Mouse (Mus musculus): ENCODE data around the gene 4933406M09Rik. TPM values are rescaled to one million over a fixed set of nuclear protein-coding genes. Genes with fewer than 3 reads are reported as not detected.
A peak's percentile ranks its signal among the peaks of the same experiment; 100 is the strongest.

Gene 4933406M09Rik
- total and polyA plus RNA-seq, 3 experiments: not detected

GRCm38 (mm10) chr1:134339757-134340619, 45.8 kb upstream of the 4933406M09Rik start:
- Histone ChIP-seq H3K27me3 (replicated peaks) (no peaks in the 10 kb centered on the region), H3K79me2 (replicated peaks; ENCODE audit: control insufficient read depth, extremely low read depth, insufficient read depth, poor library complexity, severe bottlenecking) (no peaks in the 10 kb centered on the region), H3K9ac (ENCODE audit: insufficient read depth, low read depth) (no peak overlapping the region), H3K27ac (ENCODE audit: insufficient read depth, low read depth) (no peak overlapping the region), H3K4me2 (ENCODE audit: insufficient read depth, low read depth, poor library complexity, severe bottlenecking) (no peak overlapping the region), H3K9me3 (replicated peaks; ENCODE audit: low read length) (peaks cover 3% of the 10 kb centered on the region), H3K4me3 (replicated peaks in 1 of 3; ENCODE audit: low read depth in 2 of 3, low read length in 2 of 3, poor library complexity in 1 of 3) (no peak overlapping the region), H3K4me1 (ENCODE audit: control insufficient read depth in 1 of 2, insufficient read depth in 2 of 2) (peaks cover 6 to 26% of the 10 kb centered on the region in 2 experiments; a peak in 3 of 4 replicates), H3K36me3 (replicated peaks in 1 of 2; ENCODE audit: control insufficient read depth in 1 of 2, insufficient read depth in 1 of 2, low read length in 1 of 2) (peaks cover 4 to 11% of the 10 kb centered on the region in 2 experiments)
- dilution Hi-C loops (cut with MboI; ENCODE audit: extremely low pct_ligation_motif_present, extremely low pct_unique_long_range_greater_than_20kb, low sequenced_read_pairs): no loop called here
- DNase-seq (ENCODE audit: extremely low read depth): no peak
- TF ChIP-seq RAD21 (IDR thresholded peaks at IDR 0.05; ENCODE audit: low read depth, low read length) (peak; percentile 19), CTCF (conservative IDR thresholded peaks at IDR 0.05 in 1 of 2, IDR thresholded peaks at IDR 0.05 in 1 of 2; ENCODE audit: low read depth in 2 of 2, low read length in 2 of 2) (peak in 1 of 2 experiments; percentile 38; a peak in 2 of 4 replicates), POLR2AphosphoS2 (IDR thresholded peaks at IDR 0.05; ENCODE audit: low read depth, low read length) (no peak)
- in situ Hi-C loops (cut with MboI; ENCODE audit: low pct_ligation_motif_present, low pct_unique_long_range_greater_than_20kb, low sequenced_read_pairs): no loop called here

DNA sequence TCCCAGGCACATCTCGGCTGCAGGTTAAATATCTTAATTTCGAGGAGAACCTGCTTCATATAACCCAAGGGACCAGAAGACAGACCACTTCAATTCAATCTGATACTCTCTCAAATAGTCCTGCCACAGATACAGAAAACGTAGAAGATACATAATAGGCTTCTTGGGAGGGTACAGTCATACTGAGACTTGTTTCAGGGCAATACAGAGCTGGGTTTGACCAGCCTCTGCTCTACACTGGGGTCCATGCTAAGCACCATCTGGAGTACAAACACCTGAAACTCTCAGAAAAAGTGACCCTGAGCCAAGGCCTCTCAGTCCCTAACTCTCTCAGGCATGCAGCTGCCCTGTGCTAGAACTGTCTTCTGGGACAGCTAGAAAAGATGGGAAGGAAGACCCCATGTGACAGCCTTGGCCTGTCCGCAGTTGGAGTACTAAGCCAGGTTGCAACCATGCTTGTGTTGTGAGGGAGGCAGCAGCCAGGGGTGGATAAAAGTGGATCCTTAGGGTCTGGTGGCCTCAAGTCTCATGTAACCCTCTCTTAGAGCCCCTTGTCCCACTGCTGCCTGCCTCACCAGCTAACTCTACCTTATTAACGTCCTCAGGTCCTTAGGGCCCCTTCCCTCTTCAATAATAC, 44.0 kb upstream of the 4933406M09Rik start:
- no peak overlapping the region for H3K27ac ChIP-seq (ENCODE audit: insufficient read depth, low read depth)
- peaks cover 12 to 27% of the 10 kb centered on the region in 2 experiments for H3K36me3 ChIP-seq (replicated peaks in 1 of 2; ENCODE audit: control insufficient read depth in 1 of 2, insufficient read depth in 1 of 2, low read length in 1 of 2)
- no peaks in the 10 kb centered on the region for H3K27me3 ChIP-seq (replicated peaks)
- TF ChIP-seq ZC3H11A (IDR thresholded peaks at IDR 0.05; ENCODE audit: low read depth, low read length): no peak
- peak; percentile 79 for TF ChIP-seq JUND (conservative IDR thresholded peaks at IDR 0.05; ENCODE audit: low read depth, low read length)
- peak; percentile 48; the same call in 1 of the 2 replicates for TF ChIP-seq JUN (IDR thresholded peaks at IDR 0.05; ENCODE audit: insufficient read depth, low read depth, low read length)
- peak; percentile 81 for TF ChIP-seq IRF4 (IDR thresholded peaks at IDR 0.05; ENCODE audit: low read depth, low read length)
- TF ChIP-seq UBTF (IDR thresholded peaks at IDR 0.05; ENCODE audit: low read depth, low read length): no peak
- peak; percentile 41; the same call in 1 of the 2 replicates for TF ChIP-seq EP300 (IDR thresholded peaks at IDR 0.05; ENCODE audit: low read length)
- TF ChIP-seq PAX5 (IDR thresholded peaks at IDR 0.05; ENCODE audit: low read length): no peak
- no peak for DNase-seq (ENCODE audit: extremely low read depth)
- peaks cover 3% of the 10 kb centered on the region for H3K9me3 ChIP-seq (replicated peaks; ENCODE audit: low read length)
- no peaks in the 10 kb centered on the region for H3K79me2 ChIP-seq (replicated peaks; ENCODE audit: control insufficient read depth, extremely low read depth, insufficient read depth, poor library complexity, severe bottlenecking)
- H3K9ac ChIP-seq (ENCODE audit: insufficient read depth, low read depth): no peak overlapping the region
- H3K4me1 ChIP-seq (ENCODE audit: control insufficient read depth in 1 of 2, insufficient read depth in 2 of 2): peaks cover 6 to 13% of the 10 kb centered on the region in 2 experiments; a peak in 2 of 4 replicates
- dilution Hi-C loops (cut with MboI; ENCODE audit: extremely low pct_ligation_motif_present, extremely low pct_unique_long_range_greater_than_20kb, low sequenced_read_pairs) (no loop called here), in situ Hi-C loops (cut with MboI; ENCODE audit: low pct_ligation_motif_present, low pct_unique_long_range_greater_than_20kb, low sequenced_read_pairs) (no loop called here)
- no peak overlapping the region for H3K4me3 ChIP-seq (replicated peaks in 1 of 3; ENCODE audit: low read depth in 2 of 3, low read length in 2 of 3, poor library complexity in 1 of 3)
- no peak overlapping the region for H3K4me2 ChIP-seq (ENCODE audit: insufficient read depth, low read depth, poor library complexity, severe bottlenecking)

- no peak for DNase-seq (ENCODE audit: extremely low read depth)
- no peak overlapping the region for H3K4me2 ChIP-seq (ENCODE audit: insufficient read depth, low read depth, poor library complexity, severe bottlenecking)
- dilution Hi-C loops (cut with MboI; ENCODE audit: extremely low pct_ligation_motif_present, extremely low pct_unique_long_range_greater_than_20kb, low sequenced_read_pairs): no loop called here
- no peaks in the 10 kb centered on the region for H3K79me2 ChIP-seq (replicated peaks; ENCODE audit: control insufficient read depth, extremely low read depth, insufficient read depth, poor library complexity, severe bottlenecking)
- H3K36me3 ChIP-seq (replicated peaks in 1 of 2; ENCODE audit: control insufficient read depth in 1 of 2, insufficient read depth in 1 of 2, low read length in 1 of 2): peaks cover 15 to 32% of the 10 kb centered on the region in 2 experiments
- no peak overlapping the region for H3K27ac ChIP-seq (ENCODE audit: insufficient read depth, low read depth)
- H3K4me1 ChIP-seq (ENCODE audit: control insufficient read depth in 1 of 2, insufficient read depth in 2 of 2): peaks cover 6 to 13% of the 10 kb centered on the region in 2 experiments; a peak in 2 of 4 replicates
- peaks cover 3% of the 10 kb centered on the region for H3K9me3 ChIP-seq (replicated peaks; ENCODE audit: low read length)
- no peak overlapping the region for H3K4me3 ChIP-seq (replicated peaks in 1 of 3; ENCODE audit: low read depth in 2 of 3, low read length in 2 of 3, poor library complexity in 1 of 3)
- in situ Hi-C loops (cut with MboI; ENCODE audit: low pct_ligation_motif_present, low pct_unique_long_range_greater_than_20kb, low sequenced_read_pairs): no loop called here
- H3K9ac ChIP-seq (ENCODE audit: insufficient read depth, low read depth): no peak overlapping the region
- H3K27me3 ChIP-seq (replicated peaks): no peaks in the 10 kb centered on the region
- no peak for TF ChIP-seq CHD2 (IDR thresholded peaks at IDR 0.05; ENCODE audit: low read length)
- TF ChIP-seq ZMIZ1 (IDR thresholded peaks at IDR 0.05; ENCODE audit: low read depth, low read length): no peak
- TF ChIP-seq USF2 (conservative IDR thresholded peaks at IDR 0.05; ENCODE audit: low read depth, low read length): no peak
- no peak for TF ChIP-seq PAX5 (IDR thresholded peaks at IDR 0.05; ENCODE audit: low read length)
- no peak for TF ChIP-seq UBTF (IDR thresholded peaks at IDR 0.05; ENCODE audit: low read depth, low read length)
- TF ChIP-seq NRF1 (IDR thresholded peaks at IDR 0.05; ENCODE audit: low read depth, low read length): no peak
- TF ChIP-seq ZC3H11A (IDR thresholded peaks at IDR 0.05; ENCODE audit: low read depth, low read length): no peak
- no peak for TF ChIP-seq RAD21 (IDR thresholded peaks at IDR 0.05; ENCODE audit: low read depth, low read length)
- no peak for TF ChIP-seq SIN3A (IDR thresholded peaks at IDR 0.05; ENCODE audit: low read length)
- TF ChIP-seq CHD1 (IDR thresholded peaks at IDR 0.05; ENCODE audit: low read depth, low read length): no peak
- no peak for TF ChIP-seq MXI1 (IDR thresholded peaks at IDR 0.05; ENCODE audit: low read depth, low read length)
- TF ChIP-seq BHLHE40 (IDR thresholded peaks at IDR 0.05; ENCODE audit: low read depth, low read length): no peak
- TF ChIP-seq IRF4 (IDR thresholded peaks at IDR 0.05; ENCODE audit: low read depth, low read length): no peak
- no peak for TF ChIP-seq RCOR1 (conservative IDR thresholded peaks at IDR 0.05; ENCODE audit: low read depth, low read length)
- TF ChIP-seq USF1 (IDR thresholded peaks at IDR 0.05; ENCODE audit: low read depth, low read length): no peak
These were observed 43.5 kb upstream of the 4933406M09Rik start for GRCm38 (mm10) chr1:134342278-134342664.
